Comparison of ENCODE assay signal across 14 mouse cellular contexts in the genomic region with DNA sequence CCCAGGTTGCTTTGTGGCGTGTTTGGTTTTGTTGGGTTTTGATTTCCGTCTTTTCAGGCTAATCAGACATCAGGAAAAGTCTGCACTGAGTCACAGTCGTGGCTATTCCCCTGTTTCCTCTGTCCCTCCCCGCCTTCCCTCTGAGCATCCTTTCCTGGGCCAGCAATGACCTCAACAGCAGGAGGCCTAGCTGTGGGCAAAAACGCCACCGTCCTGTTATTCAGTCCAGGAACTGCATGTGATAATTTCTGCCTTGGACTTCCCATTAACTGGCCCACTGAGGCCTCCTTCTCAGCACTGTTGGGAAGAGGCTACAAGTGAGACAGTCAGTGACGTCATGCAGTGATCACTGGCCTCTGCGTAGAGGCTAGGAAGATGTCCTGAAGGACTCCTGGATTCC.
DNase-seq lines count a peak whose midpoint lies in the region; ATAC-seq and TF ChIP-seq lines count a peak whose summit lies in the region.
"Had no signal": no experiment of that assay in that cellular context is flagged by ENCODE, and none has a peak within 500 bp of the region (broad histone marks: within the 10 kb centered on the region; RNA-seq: fewer than 3 reads in every experiment).

No protein-coding gene starts in this region.

- 61% methylated on average over 8 of the region's 8 CpGs for WGBS in liver, embryonic 12.5 days (ENCODE audit: insufficient replicate concordance)
- WGBS in liver, postnatal 0 days (ENCODE audit: insufficient replicate concordance): 68% methylated on average over 8 of the region's 8 CpGs
- 74% methylated on average over 8 of the region's 8 CpGs for WGBS in heart, embryonic 15.5 days

- H3K36me3 ChIP-seq in liver, embryonic 12.5 days: peaks cover 5% of the 10 kb centered on the region; the same call in 1 of the 2 replicates
- H3K36me3 ChIP-seq in liver, postnatal 0 days (replicated peaks; ENCODE audit: insufficient read depth, low read length): peaks cover 3% of the 10 kb centered on the region; the same call in 1 of the 2 replicates
- no peaks in the 10 kb centered on the region for H3K36me3 ChIP-seq in heart, embryonic 15.5 days

- H3K4me2 ChIP-seq in liver, embryonic 12.5 days: no peak overlapping the region
- no peak overlapping the region for H3K4me2 ChIP-seq in liver, postnatal 0 days (ENCODE audit: low read depth, low read length)
- H3K4me2 ChIP-seq in heart, embryonic 15.5 days: no peak overlapping the region
- H3K4me2 ChIP-seq: midbrain, embryonic 11.5 days had no signal

- H3K4me1 ChIP-seq in liver, embryonic 12.5 days: peaks cover 92% of the 10 kb centered on the region
- peaks cover 21% of the 10 kb centered on the region for H3K4me1 ChIP-seq in liver, postnatal 0 days (ENCODE audit: insufficient read depth)
- peaks cover 7% of the 10 kb centered on the region for H3K4me1 ChIP-seq in heart, embryonic 15.5 days (replicated peaks)

- no peaks in the 10 kb centered on the region for H3K9me3 ChIP-seq in liver, embryonic 12.5 days (replicated peaks)
- H3K9me3 ChIP-seq in liver, postnatal 0 days (ENCODE audit: low read length): no peaks in the 10 kb centered on the region
- H3K9me3 ChIP-seq in heart, embryonic 15.5 days (replicated peaks): no peaks in the 10 kb centered on the region
- H3K9me3 ChIP-seq: G1E had no signal

- no peak for TF ChIP-seq CTCF in liver, postnatal 0 days (IDR thresholded peaks at IDR 0.05; ENCODE audit: low read depth)

- peak overlapping the region; percentile 57 for H3K27ac ChIP-seq in liver, embryonic 12.5 days
- no peak overlapping the region for H3K27ac ChIP-seq in liver, postnatal 0 days (ENCODE audit: low read depth)
- H3K27ac ChIP-seq in heart, embryonic 15.5 days: 0 out of 2 replicates have a peak overlapping the region, but pooled peaks have one; percentile 20

- no peak for TF ChIP-seq EP300 in liver, postnatal 0 days (IDR thresholded peaks at IDR 0.05; ENCODE audit: low read depth)

- ATAC-seq in liver, embryonic 12.5 days: no peak
- ATAC-seq in liver, postnatal 0 days: no peak; the same call in 1 of the 2 replicates
- ATAC-seq in heart, embryonic 15.5 days (replicated peaks; ENCODE audit: insufficient number of reproducible peaks, insufficient read depth, low FRiP score, low read depth): 0 out of 2 replicates have a peak, but pooled peaks have one; percentile 30
- ATAC-seq in erythroblast, adult 5-6 weeks (replicated peaks; ENCODE audit: low FRiP score, poor library complexity, severe bottlenecking): no peak
- ATAC-seq: forebrain, postnatal 0 days had no signal

- no peak overlapping the region for H3K4me3 ChIP-seq in liver, embryonic 12.5 days
- H3K4me3 ChIP-seq in liver, postnatal 0 days (ENCODE audit: low read depth, low read length): no peak overlapping the region
- no peak overlapping the region for H3K4me3 ChIP-seq in heart, embryonic 15.5 days

- no peak for DNase-seq in liver, postnatal 0 days
- DNase-seq in gastrocnemius, postnatal 25 days: peak; percentile 20
- peak; percentile 9 for DNase-seq in lung, postnatal 14 days
- no peak for DNase-seq in thymus, postnatal 25 days
- no peak for DNase-seq in thymus, postnatal 10 days (ENCODE audit: low spot score in 2 of 2)
- DNase-seq: cerebellum, adult 8-10 months; forebrain, postnatal 0 days; kidney, adult 8-10 months; thymus, adult 18-20 months had no signal

- H3K9ac ChIP-seq in liver, embryonic 12.5 days: no peak overlapping the region
- no peak overlapping the region for H3K9ac ChIP-seq in liver, postnatal 0 days (replicated peaks)
- no peak overlapping the region for H3K9ac ChIP-seq in heart, embryonic 15.5 days
- H3K9ac ChIP-seq: forebrain, postnatal 0 days had no signal

- H3K27me3 ChIP-seq in liver, embryonic 12.5 days (replicated peaks): no peaks in the 10 kb centered on the region
- no peaks in the 10 kb centered on the region for H3K27me3 ChIP-seq in liver, postnatal 0 days (ENCODE audit: insufficient read depth, low read length)
- no peaks in the 10 kb centered on the region for H3K27me3 ChIP-seq in heart, embryonic 15.5 days

Comparison
In these comparisons a context has a peak if more than half of its experiments do, and no peak if none do; other contexts are left out.
1. DNase-seq: peak in gastrocnemius, postnatal 25 days (single experiment) and lung, postnatal 14 days (single experiment); none in liver, postnatal 0 days (single experiment), thymus, postnatal 25 days (single experiment) and thymus, postnatal 10 days (0 of 2).